Mouse (Mus musculus) mesoderm, embryonic 11.5 days (tissue): Measurements from ENCODE around the gene Cbx1.
A peak's percentile ranks its signal among the peaks of the same experiment; 100 is the strongest.

Source experiments
- DNase-seq: peaks from one replicate; pipeline ENCODE4 v3.0.0-alpha.2; 2012; ENCODE audit warnings: low read depth, low spot score

The Cbx1 gene

GRCm38 (mm10) chr11:96788871-96789795, at the start of gene Cbx1:
Gene Cbx1, plus strand, starts transcription at chr11:96789127.
- DNase-seq = peak; percentile 94

- no peak for DNase-seq
These were observed 48.1 kb upstream of the Cbx1 start for GRCm38 (mm10) chr11:96740796-96741195.

GRCm38 (mm10) chr11:96741995-96742394, 46.9 kb upstream of the Cbx1 start:
- peak; percentile 58 for DNase-seq

- no peak for DNase-seq
These were observed 45.9 kb upstream of the Cbx1 start for GRCm38 (mm10) chr11:96743000-96743399.

GRCm38 (mm10) chr11:96743891-96744290, 45.0 kb upstream of the Cbx1 start:
- no peak for DNase-seq

GRCm38 (mm10) chr11:96746648-96747047, 42.3 kb upstream of the Cbx1 start:
- no peak for DNase-seq

- DNase-seq = no peak
These were observed 41.4 kb upstream of the Cbx1 start for GRCm38 (mm10) chr11:96747555-96747954.

GRCm38 (mm10) chr11:96755298-96755697, 33.6 kb upstream of the Cbx1 start:
- no peak for DNase-seq

- DNase-seq = no peak
These were observed 31.5 kb upstream of the Cbx1 start for GRCm38 (mm10) chr11:96757421-96757820.

- DNase-seq = no peak
These were observed 30.5 kb upstream of the Cbx1 start for GRCm38 (mm10) chr11:96758402-96758801.

- DNase-seq = peak; percentile 51
These were observed 28.9 kb upstream of the Cbx1 start for GRCm38 (mm10) chr11:96760042-96760441.

GRCm38 (mm10) chr11:96761984-96762383, 26.9 kb upstream of the Cbx1 start:
- DNase-seq = no peak

- no peak for DNase-seq
These were observed 26.0 kb upstream of the Cbx1 start for GRCm38 (mm10) chr11:96762742-96763470.

- no peak for DNase-seq
These were observed 24.2 kb upstream of the Cbx1 start for GRCm38 (mm10) chr11:96764511-96765350.

GRCm38 (mm10) chr11:96765645-96766044, 23.3 kb upstream of the Cbx1 start:
- DNase-seq = no peak

- no peak for DNase-seq
These were observed 22.4 kb upstream of the Cbx1 start for GRCm38 (mm10) chr11:96766555-96766954.

- peak; percentile 63 for DNase-seq
These were observed 21.8 kb upstream of the Cbx1 start for GRCm38 (mm10) chr11:96767096-96767495.

GRCm38 (mm10) chr11:96768240-96768639, 20.7 kb upstream of the Cbx1 start:
- no peak for DNase-seq

GRCm38 (mm10) chr11:96771274-96771975, 17.5 kb upstream of the Cbx1 start:
- DNase-seq = no peak

GRCm38 (mm10) chr11:96772413-96772812, 16.5 kb upstream of the Cbx1 start:
- no peak for DNase-seq

- DNase-seq = no peak
These were observed 14.4 kb upstream of the Cbx1 start for GRCm38 (mm10) chr11:96774536-96774935.
